Mouse (Mus musculus) cortical plate, adult 2 months (tissue): ENCODE measurements at regions not wholly inside any gene's neighbourhood (a gene's known extent, or its start where the extent isn't known, plus 50 kb on each side); places are given as distances from the start of the nearest gene placed in this dataset.

Source experiments
- CTCF ChIP-seq: fragments of 200-500 bp; IDR thresholded peaks from 2 replicates; pipeline ENCODE4 v1.5.1; 2011; ENCODE audit warnings: mild to moderate bottlenecking, control low read depth, low read length; ENCODE audit not compliant: insufficient read depth; ENCODE audit errors: extremely low read depth
- POLR2A ChIP-seq: fragments of 200-500 bp; IDR thresholded peaks from 2 replicates; pipeline ENCODE4 v1.6.1; 2011; ENCODE audit warnings: mild to moderate bottlenecking, low read length, control low read depth; ENCODE audit not compliant: insufficient read depth; ENCODE audit errors: extremely low read depth

DNA sequence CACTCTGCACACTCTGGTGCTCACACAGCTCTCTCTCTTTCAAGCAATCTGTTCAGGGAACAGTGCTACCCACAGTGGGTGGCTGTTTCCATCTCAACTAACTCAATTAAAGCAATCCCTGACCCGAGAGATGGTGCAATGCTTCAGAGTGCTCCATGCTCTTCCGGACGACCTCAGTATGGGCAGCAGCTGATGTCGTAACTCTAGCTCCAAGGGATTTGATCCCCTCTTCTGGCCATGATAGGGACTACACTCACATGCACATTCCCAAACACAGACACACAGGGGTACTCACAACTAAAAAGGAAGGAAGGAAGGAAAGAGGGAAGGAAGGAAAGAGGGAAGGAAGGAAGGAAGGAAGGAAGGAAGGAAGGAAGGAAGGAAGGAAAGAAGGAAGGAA, 118.2 kb upstream of the Zfp706 start:
- no peak for TF ChIP-seq POLR2A
- no peak for TF ChIP-seq CTCF
